Mouse (Mus musculus) cerebellum, postnatal 36 days (tissue): ENCODE results near the gene Msh5.
"Not testable (repeated sequence)": the region's sequence is repeated elsewhere in the genome, so short reads cannot be mapped to it uniquely, and the experiment has no call there.

Experiments
- DNase-seq, 2 experiments: peaks; one replicate each; pipeline ENCODE4 v3.0.0; 2021 to 2022; ENCODE audit warnings: mixed read lengths in 2 of 2

The Msh5 gene

GRCm38 (mm10) chr17:35047688-35048087, 1.1 kb upstream of the Msh5 start:
- DNase-seq: no peak

GRCm38 (mm10) chr17:35045807-35046680, 501 bp downstream of the Msh5 start:
- no peak for DNase-seq

GRCm38 (mm10) chr17:35044904-35045806, 1.4 kb downstream of the Msh5 start:
- DNase-seq: no peak

GRCm38 (mm10) chr17:35043794-35044193, 2.8 kb downstream of the Msh5 start:
- no peak for DNase-seq

- no peak for DNase-seq
Observed at GRCm38 (mm10) chr17:35039121-35039873, 7.2 kb downstream of the Msh5 start.

- no peak for DNase-seq
Observed at GRCm38 (mm10) chr17:35034896-35035295, 11.6 kb downstream of the Msh5 start.

- not testable (repeated sequence) for DNase-seq
Observed at GRCm38 (mm10) chr17:35033703-35034102, 12.8 kb downstream of the Msh5 start.

- DNase-seq: no peak
Observed at GRCm38 (mm10) chr17:35032323-35032870, 14.1 kb downstream of the Msh5 start.

- no peak for DNase-seq
Observed at GRCm38 (mm10) chr17:35031880-35032279, 14.7 kb downstream of the Msh5 start.

- DNase-seq: no peak
Observed at GRCm38 (mm10) chr17:35031272-35031671, 15.3 kb downstream of the Msh5 start.

GRCm38 (mm10) chr17:35029691-35030532, 16.6 kb downstream of the Msh5 start:
- peak in 1 of 2 experiments; percentile 18 for DNase-seq

- no peak for DNase-seq
Observed at GRCm38 (mm10) chr17:35028315-35028714, 18.2 kb downstream of the Msh5 start.

GRCm38 (mm10) chr17:35027277-35028068, 19.1 kb downstream of the Msh5 start, which contains the start of gene Sapcd1:
Gene Sapcd1, minus strand, starts transcription at chr17:35028016.
- DNase-seq: peak in 1 of 2 experiments; percentile 30

- no peak for DNase-seq
Observed at GRCm38 (mm10) chr17:35026206-35026605, 20.3 kb downstream of the Msh5 start.

- DNase-seq: no peak
Observed at GRCm38 (mm10) chr17:35024691-35025488, 21.7 kb downstream of the Msh5 start.

GRCm38 (mm10) chr17:35024261-35024660, 22.3 kb downstream of the Msh5 start:
- DNase-seq: no peak

- no peak for DNase-seq
Observed at GRCm38 (mm10) chr17:35023756-35024155, 22.8 kb downstream of the Msh5 start.

- no peak for DNase-seq
Observed at GRCm38 (mm10) chr17:35023221-35023620, 23.3 kb downstream of the Msh5 start.

GRCm38 (mm10) chr17:35022541-35023060, 23.9 kb downstream of the Msh5 start:
- no peak for DNase-seq
